Mouse (Mus musculus): ENCODE data around the gene Zfp663. TPM values are rescaled to one million over a fixed set of nuclear protein-coding genes. Genes with fewer than 3 reads are reported as not detected.

Gene Zfp663
- polyA plus RNA-seq, 1 experiment = not detected

- H3K27ac ChIP-seq (ENCODE audit: insufficient read depth, low read length) = no peak overlapping the region
- no peak overlapping the region for H3K4me3 ChIP-seq (ENCODE audit: insufficient read depth, low read length)
- peaks cover 12% of the 10 kb centered on the region for H3K4me1 ChIP-seq (ENCODE audit: control insufficient read depth, insufficient read depth, low read length)
- TF ChIP-seq CTCF (IDR thresholded peaks at IDR 0.05; ENCODE audit: borderline replicate concordance, insufficient read depth, low read length) (no peak), POLR2A (IDR thresholded peaks at IDR 0.05; ENCODE audit: low read depth, low read length) (no peak)
These were observed 44.6 kb downstream of the Zfp663 start for GRCm38 (mm10) chr2:165323928-165324327.

GRCm38 (mm10) chr2:165323484-165323883 lies 45.0 kb downstream of the Zfp663 start:
- TF ChIP-seq CTCF (IDR thresholded peaks at IDR 0.05; ENCODE audit: borderline replicate concordance, insufficient read depth, low read length) = no peak
- TF ChIP-seq POLR2A (IDR thresholded peaks at IDR 0.05; ENCODE audit: low read depth, low read length) = no peak
- H3K4me3 ChIP-seq (ENCODE audit: insufficient read depth, low read length) = no peak overlapping the region
- no peak overlapping the region for H3K27ac ChIP-seq (ENCODE audit: insufficient read depth, low read length)
- peaks cover 15% of the 10 kb centered on the region for H3K4me1 ChIP-seq (ENCODE audit: control insufficient read depth, insufficient read depth, low read length)

- Histone ChIP-seq H3K4me3 (ENCODE audit: insufficient read depth, low read length) (no peak overlapping the region), H3K4me1 (ENCODE audit: control insufficient read depth, insufficient read depth, low read length) (peaks cover 26% of the 10 kb centered on the region), H3K27ac (ENCODE audit: insufficient read depth, low read length) (no peak overlapping the region)
- TF ChIP-seq CTCF (IDR thresholded peaks at IDR 0.05; ENCODE audit: borderline replicate concordance, insufficient read depth, low read length) (no peak), POLR2A (IDR thresholded peaks at IDR 0.05; ENCODE audit: low read depth, low read length) (no peak)
These were observed 46.4 kb downstream of the Zfp663 start for GRCm38 (mm10) chr2:165321981-165322735.

- no peak for TF ChIP-seq POLR2A (IDR thresholded peaks at IDR 0.05; ENCODE audit: low read depth, low read length)
- TF ChIP-seq CTCF (IDR thresholded peaks at IDR 0.05; ENCODE audit: borderline replicate concordance, insufficient read depth, low read length) = no peak
- Histone ChIP-seq H3K4me1 (ENCODE audit: control insufficient read depth, insufficient read depth, low read length) (peaks cover 28% of the 10 kb centered on the region), H3K27ac (ENCODE audit: insufficient read depth, low read length) (peak overlapping the region; percentile 14; the same call in 1 of the 2 replicates), H3K4me3 (ENCODE audit: insufficient read depth, low read length) (no peak overlapping the region)
These were observed 47.1 kb downstream of the Zfp663 start for GRCm38 (mm10) chr2:165321381-165321888.

GRCm38 (mm10) chr2:165320531-165321150 lies 47.9 kb downstream of the Zfp663 start:
- Histone ChIP-seq H3K4me3 (ENCODE audit: insufficient read depth, low read length) (no peak overlapping the region), H3K4me1 (ENCODE audit: control insufficient read depth, insufficient read depth, low read length) (peaks cover 28% of the 10 kb centered on the region), H3K27ac (ENCODE audit: insufficient read depth, low read length) (peak overlapping the region; percentile 4; the same call in 1 of the 2 replicates)
- no peak for TF ChIP-seq POLR2A (IDR thresholded peaks at IDR 0.05; ENCODE audit: low read depth, low read length)
- TF ChIP-seq CTCF (IDR thresholded peaks at IDR 0.05; ENCODE audit: borderline replicate concordance, insufficient read depth, low read length) = no peak

- TF ChIP-seq CTCF (IDR thresholded peaks at IDR 0.05; ENCODE audit: borderline replicate concordance, insufficient read depth, low read length) = no peak
- no peak for TF ChIP-seq POLR2A (IDR thresholded peaks at IDR 0.05; ENCODE audit: low read depth, low read length)
- no peak overlapping the region for H3K4me3 ChIP-seq (ENCODE audit: insufficient read depth, low read length)
- no peak overlapping the region for H3K27ac ChIP-seq (ENCODE audit: insufficient read depth, low read length)
- peaks cover 28% of the 10 kb centered on the region for H3K4me1 ChIP-seq (ENCODE audit: control insufficient read depth, insufficient read depth, low read length)
These were observed 49.0 kb downstream of the Zfp663 start for GRCm38 (mm10) chr2:165319503-165319902.

- Histone ChIP-seq H3K4me3 (ENCODE audit: insufficient read depth, low read length) (no peak overlapping the region), H3K27ac (ENCODE audit: insufficient read depth, low read length) (no peak overlapping the region), H3K4me1 (ENCODE audit: control insufficient read depth, insufficient read depth, low read length) (peaks cover 26% of the 10 kb centered on the region)
- TF ChIP-seq POLR2A (IDR thresholded peaks at IDR 0.05; ENCODE audit: low read depth, low read length) (no peak), CTCF (IDR thresholded peaks at IDR 0.05; ENCODE audit: borderline replicate concordance, insufficient read depth, low read length) (no peak)
These were observed 49.6 kb downstream of the Zfp663 start for GRCm38 (mm10) chr2:165318941-165319340.

- TF ChIP-seq POLR2A (IDR thresholded peaks at IDR 0.05; ENCODE audit: low read depth, low read length) = no peak
- TF ChIP-seq CTCF (IDR thresholded peaks at IDR 0.05; ENCODE audit: borderline replicate concordance, insufficient read depth, low read length) = no peak
- H3K4me3 ChIP-seq (ENCODE audit: insufficient read depth, low read length) = no peak overlapping the region
- H3K4me1 ChIP-seq (ENCODE audit: control insufficient read depth, insufficient read depth, low read length) = peaks cover 26% of the 10 kb centered on the region
- peak overlapping the region; percentile 31 for H3K27ac ChIP-seq (ENCODE audit: insufficient read depth, low read length)
These were observed 50.8 kb downstream of the Zfp663 start for GRCm38 (mm10) chr2:165317621-165318263.

GRCm38 (mm10) chr2:165316837-165317473 lies 51.6 kb downstream of the Zfp663 start:
- Histone ChIP-seq H3K4me1 (ENCODE audit: control insufficient read depth, insufficient read depth, low read length) (peaks cover 26% of the 10 kb centered on the region), H3K4me3 (ENCODE audit: insufficient read depth, low read length) (no peak overlapping the region), H3K27ac (ENCODE audit: insufficient read depth, low read length) (peak overlapping the region; percentile 31)
- no peak for TF ChIP-seq POLR2A (IDR thresholded peaks at IDR 0.05; ENCODE audit: low read depth, low read length)
- TF ChIP-seq CTCF (IDR thresholded peaks at IDR 0.05; ENCODE audit: borderline replicate concordance, insufficient read depth, low read length) = no peak

Data from embryonic fibroblast, embryonic 13.5 days (primary cell).